Mouse (Mus musculus): ENCODE results near the gene Edem2. TPM values are rescaled to one million over a fixed set of nuclear protein-coding genes. Genes with fewer than 3 reads are reported as not detected.

Gene Edem2
- polyA plus RNA-seq, 1 experiment from 2014 or later, result 42.4 TPM

DNA sequence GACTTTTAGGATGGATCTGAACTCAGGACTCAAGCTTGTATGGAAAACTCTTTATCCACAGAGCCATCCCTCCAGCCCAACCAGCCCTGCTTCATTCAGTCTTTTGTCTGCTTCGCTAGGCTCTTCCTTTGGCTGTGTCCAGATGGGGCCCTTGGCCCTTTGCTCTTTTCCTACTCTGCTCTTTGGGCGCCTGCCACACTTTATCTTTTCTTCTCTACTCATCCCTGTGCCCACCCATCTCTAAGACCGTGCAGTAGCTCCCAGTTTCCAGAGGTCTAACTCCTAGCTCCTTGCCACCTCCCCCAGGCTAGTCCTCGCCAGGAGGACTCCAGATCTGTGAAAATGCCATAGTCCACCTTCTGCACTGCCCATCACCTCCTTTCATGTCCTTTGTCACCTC lies 44.4 kb upstream of the Edem2 start:
- H3K4me1 ChIP-seq (ENCODE audit: control insufficient read depth, insufficient read depth, low read depth, low read length), result peaks cover 21% of the 10 kb centered on the region
- H3K27ac ChIP-seq (ENCODE audit: low read depth, low read length), result no peak overlapping the region
- H3K9ac ChIP-seq (ENCODE audit: low read depth, low read length), result no peak overlapping the region
- H3K9me3 ChIP-seq (ENCODE audit: control insufficient read depth, low read length), result no peaks in the 10 kb centered on the region
- WGBS, result 71% methylated on average over 4 of the region's 4 CpGs
- H3K4me2 ChIP-seq (ENCODE audit: low read length), result no peak overlapping the region
- ATAC-seq, result no peak
- H3K36me3 ChIP-seq (ENCODE audit: control insufficient read depth, insufficient read depth, low read length), result no peaks in the 10 kb centered on the region
- no peak overlapping the region for H3K4me3 ChIP-seq (ENCODE audit: low read length)
- peaks cover 3% of the 10 kb centered on the region; the same call in 1 of the 2 replicates for H3K27me3 ChIP-seq (replicated peaks; ENCODE audit: control insufficient read depth, insufficient read depth, low read length)

DNA sequence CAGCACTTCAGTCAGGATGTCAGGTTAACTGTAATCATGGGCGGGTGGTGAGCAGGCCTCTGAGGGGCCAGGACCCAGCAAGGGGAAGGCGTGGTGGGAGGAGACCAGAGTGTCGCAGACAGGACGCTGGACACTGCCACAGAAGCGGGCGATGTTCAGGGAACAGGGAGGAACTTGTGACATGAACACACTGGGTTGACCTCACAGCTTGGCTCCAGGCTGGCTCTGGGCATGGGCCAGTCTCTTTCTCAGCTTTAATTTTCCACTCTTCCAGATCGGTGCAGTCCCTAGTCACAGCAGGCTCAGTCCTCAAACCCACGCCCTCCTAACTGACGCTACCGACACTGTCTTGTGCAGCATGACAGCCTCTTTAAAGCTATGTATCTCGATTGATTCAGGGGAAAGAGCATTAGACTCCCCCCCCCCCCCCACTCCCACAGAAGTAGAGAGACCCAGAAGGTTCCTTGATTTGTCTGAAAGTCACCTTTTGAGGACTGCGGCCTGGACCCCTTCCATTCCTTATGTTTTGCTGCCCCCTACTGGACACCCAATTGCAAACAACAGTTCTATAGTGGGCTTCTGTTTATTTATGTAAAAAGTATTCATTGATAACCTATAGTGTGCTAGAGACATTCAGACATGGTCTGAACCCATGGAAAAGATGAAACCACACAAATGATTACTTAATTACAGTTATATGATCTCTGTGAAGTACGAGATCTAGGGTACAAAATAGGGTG lies 35.6 kb upstream of the Edem2 start:
- WGBS, result 58% methylated on average over 13 of the region's 13 CpGs
- no peak overlapping the region for H3K9ac ChIP-seq (ENCODE audit: low read depth, low read length)
- ATAC-seq, result peak; percentile 84; the same call in 1 of the 2 replicates

DNA sequence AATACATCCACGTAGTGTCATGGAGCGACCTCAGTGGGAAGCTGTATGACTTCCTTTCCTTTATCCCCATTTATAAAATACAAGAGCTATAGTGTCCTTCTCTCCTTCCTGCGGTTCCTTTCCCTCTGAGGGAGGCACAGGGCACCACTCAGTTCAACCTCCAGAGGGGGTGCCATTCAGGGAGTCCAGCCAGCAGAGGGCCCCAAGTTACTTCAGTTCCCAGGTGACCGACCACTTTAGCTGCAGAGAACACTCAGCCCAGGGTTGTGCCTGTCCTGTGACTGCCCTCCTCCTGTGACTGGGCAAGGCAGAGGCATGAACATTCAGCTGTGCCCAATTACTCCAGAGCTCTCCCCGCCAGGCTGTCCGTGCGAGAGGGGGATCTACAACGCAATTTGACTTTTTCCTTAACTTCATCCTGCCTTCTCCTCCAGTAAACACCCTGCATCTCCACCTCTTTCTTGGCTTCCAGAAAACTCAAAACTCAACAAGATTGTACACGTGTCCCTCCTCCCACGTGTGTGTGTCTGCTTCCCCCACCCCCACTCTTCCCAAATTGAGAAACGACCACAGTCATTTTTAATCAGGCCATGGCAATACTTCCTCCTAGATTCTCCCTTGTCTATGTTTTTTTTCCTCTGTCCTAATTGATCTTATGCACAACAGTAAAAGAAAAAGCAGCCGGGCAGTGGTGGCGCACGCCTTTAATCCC lies 27.7 kb upstream of the Edem2 start:
- Histone ChIP-seq H3K4me3 (ENCODE audit: low read length) (no peak overlapping the region), H3K9me3 (ENCODE audit: control insufficient read depth, low read length) (no peaks in the 10 kb centered on the region), H3K4me2 (ENCODE audit: low read length) (no peak overlapping the region), H3K27ac (ENCODE audit: low read depth, low read length) (no peak overlapping the region), H3K9ac (ENCODE audit: low read depth, low read length) (no peak overlapping the region), H3K27me3 (replicated peaks; ENCODE audit: control insufficient read depth, insufficient read depth, low read length) (no peaks in the 10 kb centered on the region), H3K4me1 (ENCODE audit: control insufficient read depth, insufficient read depth, low read depth, low read length) (no peaks in the 10 kb centered on the region), H3K36me3 (ENCODE audit: control insufficient read depth, insufficient read depth, low read length) (no peaks in the 10 kb centered on the region)
- ATAC-seq, result no peak
- 63% methylated on average over 14 of the region's 14 CpGs for WGBS

More for the DNA sequence above, 35.6 kb upstream of the Edem2 start:
- no peaks in the 10 kb centered on the region for H3K36me3 ChIP-seq (ENCODE audit: control insufficient read depth, insufficient read depth, low read length)
- no peak overlapping the region for H3K4me3 ChIP-seq (ENCODE audit: low read length)
- H3K9me3 ChIP-seq (ENCODE audit: control insufficient read depth, low read length), result no peaks in the 10 kb centered on the region
- H3K27me3 ChIP-seq (replicated peaks; ENCODE audit: control insufficient read depth, insufficient read depth, low read length), result 0 out of 2 replicates have a peak, but pooled peaks cover 2% of the 10 kb centered on the region
- H3K4me1 ChIP-seq (ENCODE audit: control insufficient read depth, insufficient read depth, low read depth, low read length), result no peaks in the 10 kb centered on the region
- no peak overlapping the region for H3K4me2 ChIP-seq (ENCODE audit: low read length)
- H3K27ac ChIP-seq (ENCODE audit: low read depth, low read length), result no peak overlapping the region

DNA sequence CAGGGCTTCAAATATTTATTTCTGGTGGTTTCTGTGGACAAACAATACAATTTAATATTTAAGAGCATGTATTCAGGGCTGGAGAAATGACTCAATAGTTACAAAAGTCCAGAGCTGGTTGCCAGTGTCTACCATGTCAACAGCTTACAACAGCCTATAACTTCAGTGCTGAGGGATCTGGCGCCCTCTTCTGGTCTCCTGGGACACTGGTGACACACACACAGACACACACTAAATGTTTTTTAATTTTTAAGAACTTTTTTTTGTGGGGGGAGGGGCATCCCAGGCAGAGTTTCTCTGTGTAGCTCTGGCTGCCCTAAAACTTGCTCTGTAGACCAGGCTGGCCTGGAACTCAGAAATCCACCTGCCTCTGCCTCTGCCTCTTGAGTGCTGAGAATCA lies 26.5 kb upstream of the Edem2 start:
- H3K9me3 ChIP-seq (ENCODE audit: control insufficient read depth, low read length), result no peaks in the 10 kb centered on the region
- H3K9ac ChIP-seq (ENCODE audit: low read depth, low read length), result no peak overlapping the region
- H3K27me3 ChIP-seq (replicated peaks; ENCODE audit: control insufficient read depth, insufficient read depth, low read length), result peaks cover 3% of the 10 kb centered on the region; the same call in 1 of the 2 replicates
- WGBS, result 0% methylated on average over 1 of the region's 1 CpGs
- peaks cover 5% of the 10 kb centered on the region for H3K4me1 ChIP-seq (ENCODE audit: control insufficient read depth, insufficient read depth, low read depth, low read length)
- H3K27ac ChIP-seq (ENCODE audit: low read depth, low read length), result no peak overlapping the region
- H3K4me2 ChIP-seq (ENCODE audit: low read length), result no peak overlapping the region
- no peaks in the 10 kb centered on the region for H3K36me3 ChIP-seq (ENCODE audit: control insufficient read depth, insufficient read depth, low read length)
- ATAC-seq, result no peak
- no peak overlapping the region for H3K4me3 ChIP-seq (ENCODE audit: low read length)

DNA sequence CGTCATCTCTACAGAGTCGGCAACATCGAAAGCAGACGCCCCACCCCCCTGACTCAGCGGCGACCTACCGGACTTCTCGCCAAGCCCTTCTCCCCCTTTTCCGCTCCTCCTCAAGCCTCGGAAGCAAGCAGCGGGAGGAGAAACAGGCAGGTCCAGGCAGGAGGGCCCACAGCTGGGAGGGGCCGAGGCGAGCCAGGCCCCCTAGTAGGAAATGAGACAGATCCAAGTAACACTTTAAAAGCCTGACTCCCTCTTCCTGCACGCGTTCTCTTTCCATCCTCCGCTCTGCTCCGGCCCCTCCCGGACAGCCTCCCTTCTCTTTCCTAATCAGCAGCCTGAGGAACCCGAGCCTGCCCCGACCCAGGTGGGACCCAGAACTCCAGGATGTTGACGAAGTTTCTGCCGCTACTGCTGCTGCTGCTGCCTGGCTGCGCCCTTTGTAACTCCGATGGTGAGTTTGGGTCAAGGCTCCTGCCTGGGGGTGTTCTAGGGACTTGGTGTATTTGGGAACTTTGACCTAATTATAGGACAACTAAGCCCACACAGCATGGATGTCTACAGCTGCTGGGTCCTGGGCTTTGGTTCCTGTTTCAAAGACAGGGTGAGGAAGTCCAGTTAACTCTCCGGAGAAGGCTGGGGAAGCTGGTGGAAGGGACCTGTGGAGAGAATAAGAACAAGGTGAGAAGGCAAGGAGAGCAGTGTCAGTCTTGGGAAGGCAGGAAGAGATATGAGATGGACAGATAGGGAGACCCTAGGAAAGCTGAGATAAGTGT lies 21.9 kb upstream of the Edem2 start, which contains the start of gene Procr:
Gene Procr, plus strand, starts transcription at position 104 of the 773 bp plus-strand sequence.
- Histone ChIP-seq H3K4me3 (ENCODE audit: low read length) (peak within 1 kb of the TSS; percentile 34), H3K36me3 (ENCODE audit: control insufficient read depth, insufficient read depth, low read length) (no peaks in the 10 kb centered on the region), H3K27ac (ENCODE audit: low read depth, low read length) (no peak within 1 kb of the TSS), H3K4me1 (ENCODE audit: control insufficient read depth, insufficient read depth, low read depth, low read length) (peaks cover 6% of the 10 kb centered on the region), H3K9me3 (ENCODE audit: control insufficient read depth, low read length) (no peaks in the 10 kb centered on the region), H3K27me3 (replicated peaks; ENCODE audit: control insufficient read depth, insufficient read depth, low read length) (peaks cover 3% of the 10 kb centered on the region; the same call in 1 of the 2 replicates), H3K9ac (ENCODE audit: low read depth, low read length) (peak within 1 kb of the TSS; percentile 48), H3K4me2 (ENCODE audit: low read length) (peak within 1 kb of the TSS; percentile 62)
- WGBS, result 5% methylated on average over 25 of the region's 25 CpGs
- ATAC-seq, result no peak

DNA sequence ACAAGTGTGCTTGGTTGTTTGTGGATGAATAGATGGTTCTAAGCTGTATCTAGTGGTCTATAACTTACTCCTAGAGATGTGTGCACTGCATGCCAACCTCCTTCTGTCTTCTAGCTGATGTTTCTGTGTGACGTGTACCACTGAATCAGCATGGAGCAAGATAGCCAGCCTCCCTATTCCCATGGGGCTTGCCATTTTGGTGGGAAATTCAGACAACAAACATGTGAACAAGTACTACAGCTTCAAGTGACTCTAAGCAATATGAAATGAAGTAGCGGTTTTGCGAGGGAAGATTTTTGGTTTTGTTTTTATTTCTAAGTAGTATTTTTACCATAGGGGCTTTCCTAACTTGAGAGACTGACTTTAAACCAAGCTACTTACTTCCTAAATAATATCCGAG lies 20.1 kb upstream of the Edem2 start:
- peaks cover 3% of the 10 kb centered on the region; the same call in 1 of the 2 replicates for H3K27me3 ChIP-seq (replicated peaks; ENCODE audit: control insufficient read depth, insufficient read depth, low read length)
- H3K9me3 ChIP-seq (ENCODE audit: control insufficient read depth, low read length), result no peaks in the 10 kb centered on the region
- 80% methylated on average over 4 of the region's 4 CpGs for WGBS
- no peaks in the 10 kb centered on the region for H3K36me3 ChIP-seq (ENCODE audit: control insufficient read depth, insufficient read depth, low read length)
- no peak overlapping the region for H3K27ac ChIP-seq (ENCODE audit: low read depth, low read length)
- no peak overlapping the region for H3K4me2 ChIP-seq (ENCODE audit: low read length)
- no peak for ATAC-seq
- H3K4me1 ChIP-seq (ENCODE audit: control insufficient read depth, insufficient read depth, low read depth, low read length), result peaks cover 6% of the 10 kb centered on the region
- H3K9ac ChIP-seq (ENCODE audit: low read depth, low read length), result no peak overlapping the region
- H3K4me3 ChIP-seq (ENCODE audit: low read length), result no peak overlapping the region

DNA sequence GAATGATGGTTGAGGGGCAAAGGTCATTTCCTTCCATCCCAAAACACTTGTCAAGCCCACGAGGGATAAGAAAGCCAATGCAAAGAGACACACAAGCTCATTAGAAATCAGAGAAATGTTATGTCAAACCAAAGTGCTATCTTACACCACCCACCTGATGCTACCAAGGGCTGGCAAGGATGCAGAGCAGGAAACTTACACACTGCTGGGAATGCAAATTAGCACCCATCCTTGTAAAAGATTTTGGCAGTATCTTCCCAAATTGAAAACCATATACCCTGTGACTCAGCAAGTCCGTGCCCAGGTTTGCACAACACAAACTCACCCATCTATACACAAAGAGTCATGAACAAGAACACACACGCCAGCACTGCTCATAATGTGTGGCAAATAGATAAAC lies 16.2 kb upstream of the Edem2 start:
- WGBS, result 69% methylated on average over 3 of the region's 3 CpGs

DNA sequence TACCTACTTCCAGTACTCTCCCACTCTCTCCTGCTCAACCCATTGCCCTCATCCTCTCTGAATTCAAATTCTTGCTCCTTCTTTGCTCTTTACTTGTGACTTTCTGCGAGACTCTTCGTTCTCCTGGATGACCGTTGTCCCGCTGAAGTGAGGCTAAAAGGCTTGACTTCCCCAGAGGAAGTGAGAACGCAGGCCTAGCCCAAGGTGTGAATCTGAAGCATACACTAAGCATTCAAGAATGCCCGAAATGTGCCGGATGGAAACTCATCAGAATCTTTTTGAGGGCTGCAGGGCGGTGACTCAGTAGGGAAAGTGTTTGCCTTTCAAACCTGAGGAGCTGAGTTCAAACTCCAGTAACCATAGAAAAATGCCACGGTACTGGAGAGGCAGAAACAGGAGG lies 14.1 kb upstream of the Edem2 start:
- Histone ChIP-seq H3K4me1 (ENCODE audit: control insufficient read depth, insufficient read depth, low read depth, low read length) (no peaks in the 10 kb centered on the region), H3K4me3 (ENCODE audit: low read length) (no peak overlapping the region), H3K27me3 (replicated peaks; ENCODE audit: control insufficient read depth, insufficient read depth, low read length) (no peaks in the 10 kb centered on the region), H3K9me3 (ENCODE audit: control insufficient read depth, low read length) (no peaks in the 10 kb centered on the region), H3K36me3 (ENCODE audit: control insufficient read depth, insufficient read depth, low read length) (no peaks in the 10 kb centered on the region), H3K9ac (ENCODE audit: low read depth, low read length) (no peak overlapping the region), H3K27ac (ENCODE audit: low read depth, low read length) (no peak overlapping the region), H3K4me2 (ENCODE audit: low read length) (no peak overlapping the region)
- ATAC-seq, result no peak
- 91% methylated on average over 9 of the region's 9 CpGs for WGBS

More for the DNA sequence above, 16.2 kb upstream of the Edem2 start:
- Histone ChIP-seq H3K9ac (ENCODE audit: low read depth, low read length) (no peak overlapping the region), H3K27me3 (replicated peaks; ENCODE audit: control insufficient read depth, insufficient read depth, low read length) (no peaks in the 10 kb centered on the region), H3K36me3 (ENCODE audit: control insufficient read depth, insufficient read depth, low read length) (no peaks in the 10 kb centered on the region), H3K4me3 (ENCODE audit: low read length) (no peak overlapping the region), H3K9me3 (ENCODE audit: control insufficient read depth, low read length) (no peaks in the 10 kb centered on the region), H3K27ac (ENCODE audit: low read depth, low read length) (no peak overlapping the region), H3K4me1 (ENCODE audit: control insufficient read depth, insufficient read depth, low read depth, low read length) (no peaks in the 10 kb centered on the region), H3K4me2 (ENCODE audit: low read length) (no peak overlapping the region)
- no peak for ATAC-seq

DNA sequence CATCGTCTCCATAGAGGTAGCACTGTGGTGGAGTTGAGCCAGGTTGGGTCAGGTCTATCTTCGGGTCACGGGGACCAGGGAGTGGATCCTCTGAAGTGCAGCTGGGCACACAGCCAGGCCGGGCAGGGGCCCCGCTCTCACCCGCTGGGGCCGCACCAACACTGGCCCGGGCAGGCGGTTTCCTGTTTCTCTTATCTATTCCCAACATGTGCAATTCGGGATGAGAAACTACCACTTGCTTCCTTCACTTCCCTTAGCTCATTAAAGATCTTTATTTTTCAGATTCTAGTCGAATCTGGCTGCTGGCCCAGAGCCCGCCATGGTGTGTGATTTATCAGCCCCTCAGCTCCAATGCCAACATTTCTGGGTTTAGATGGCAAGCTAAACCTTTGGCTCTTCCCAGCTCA lies 13.7 kb upstream of the Edem2 start:
- no peaks in the 10 kb centered on the region for H3K36me3 ChIP-seq (ENCODE audit: control insufficient read depth, insufficient read depth, low read length)
- no peak overlapping the region for H3K4me3 ChIP-seq (ENCODE audit: low read length)
- H3K4me2 ChIP-seq (ENCODE audit: low read length), result no peak overlapping the region
- WGBS, result 76% methylated on average over 12 of the region's 12 CpGs
- H3K9me3 ChIP-seq (ENCODE audit: control insufficient read depth, low read length), result no peaks in the 10 kb centered on the region
- H3K9ac ChIP-seq (ENCODE audit: low read depth, low read length), result no peak overlapping the region
- ATAC-seq, result no peak
- H3K27me3 ChIP-seq (replicated peaks; ENCODE audit: control insufficient read depth, insufficient read depth, low read length), result no peaks in the 10 kb centered on the region
- H3K27ac ChIP-seq (ENCODE audit: low read depth, low read length), result no peak overlapping the region
- no peaks in the 10 kb centered on the region for H3K4me1 ChIP-seq (ENCODE audit: control insufficient read depth, insufficient read depth, low read depth, low read length)
